Mouse (Mus musculus): Measurements from ENCODE around the gene Pfn3. TPM values are rescaled to one million over a fixed set of nuclear protein-coding genes. Genes with fewer than 3 reads are reported as not detected.

Pfn3 gene
- polyA plus RNA-seq, 1 experiment from 2014 or later: not detected

DNA sequence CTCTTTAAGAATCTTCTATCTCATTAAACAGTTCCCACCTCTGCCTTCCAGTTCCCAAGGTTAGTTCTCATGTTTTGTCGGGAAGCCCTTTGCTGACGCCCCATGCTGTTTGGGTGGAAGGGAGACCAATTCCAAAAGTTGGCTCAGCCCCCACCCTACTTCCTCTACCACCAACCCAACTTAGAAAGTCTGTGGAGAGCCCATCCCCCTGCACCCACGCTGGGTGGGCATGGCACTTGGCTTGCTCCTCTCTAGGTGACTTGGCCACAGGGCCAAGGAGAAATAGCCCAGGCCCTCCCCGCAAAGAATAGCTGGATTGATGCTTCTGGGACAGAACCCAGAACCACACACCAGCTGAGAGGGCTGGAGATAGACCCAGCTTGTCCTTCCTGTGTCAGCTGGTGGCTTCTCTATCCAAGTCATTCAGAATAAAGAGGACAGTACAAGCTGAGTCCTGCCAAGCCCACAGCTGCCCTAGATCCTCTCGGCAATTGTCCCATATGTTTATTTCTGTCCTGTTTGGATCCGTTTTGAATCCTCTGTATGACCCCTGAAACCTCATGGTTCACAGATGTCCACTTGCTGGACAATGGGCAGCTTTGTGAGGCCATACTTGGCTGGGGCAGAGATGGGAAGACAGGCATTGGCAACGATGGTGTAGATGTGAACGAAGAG is 43.9 kb downstream of the Pfn3 start:
- CTCF ChIA-PET: no interaction called here
- no peak for DNase-seq (ENCODE audit: low read depth, low spot score)
- in situ Hi-C loops (cut with MboI; ENCODE audit: low pct_unique_long_range_greater_than_20kb): loop anchor here (5.0 kb wide), 1 partner anchor 56 kb away; the partner anchor contains the start of gene F12
- POLR2A ChIA-PET: no interaction called here
- H3K27me3 ChIP-seq: peaks cover 55% of the 10 kb centered on the region
- ATAC-seq: no peak
- TF ChIP-seq CTCF (IDR thresholded peaks at IDR 0.05): no peak

DNA sequence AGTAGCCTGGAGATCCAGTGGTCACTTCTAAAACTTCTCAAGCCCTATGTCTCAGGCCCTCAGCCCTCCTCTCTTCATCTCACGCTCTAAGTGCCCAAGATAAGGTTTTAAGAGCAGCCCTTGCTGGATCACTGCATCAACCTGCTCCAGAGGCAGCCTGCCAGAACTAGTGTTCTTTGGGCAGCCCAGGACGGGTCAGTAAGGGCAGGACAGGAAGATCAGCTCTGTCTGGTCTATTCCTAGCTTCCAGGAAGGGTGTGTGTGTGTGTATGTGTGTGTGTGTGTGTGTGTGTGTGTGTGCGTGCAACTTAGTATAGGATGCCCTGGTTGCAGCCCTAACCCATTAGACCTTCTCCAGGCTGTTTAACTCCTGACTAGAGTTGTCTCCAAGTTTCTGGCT is 44.8 kb downstream of the Pfn3 start:
- H3K27me3 ChIP-seq: peaks cover 47% of the 10 kb centered on the region
- TF ChIP-seq CTCF (IDR thresholded peaks at IDR 0.05): no peak
- DNase-seq (ENCODE audit: low read depth, low spot score) (no peak), ATAC-seq (no peak)
- in situ Hi-C loops (cut with MboI; ENCODE audit: low pct_unique_long_range_greater_than_20kb): loop anchor here (5.0 kb wide), 1 partner anchor 57 kb away; the partner anchor contains the start of gene F12
- POLR2A ChIA-PET: no interaction called here
- CTCF ChIA-PET: no interaction called here

DNA sequence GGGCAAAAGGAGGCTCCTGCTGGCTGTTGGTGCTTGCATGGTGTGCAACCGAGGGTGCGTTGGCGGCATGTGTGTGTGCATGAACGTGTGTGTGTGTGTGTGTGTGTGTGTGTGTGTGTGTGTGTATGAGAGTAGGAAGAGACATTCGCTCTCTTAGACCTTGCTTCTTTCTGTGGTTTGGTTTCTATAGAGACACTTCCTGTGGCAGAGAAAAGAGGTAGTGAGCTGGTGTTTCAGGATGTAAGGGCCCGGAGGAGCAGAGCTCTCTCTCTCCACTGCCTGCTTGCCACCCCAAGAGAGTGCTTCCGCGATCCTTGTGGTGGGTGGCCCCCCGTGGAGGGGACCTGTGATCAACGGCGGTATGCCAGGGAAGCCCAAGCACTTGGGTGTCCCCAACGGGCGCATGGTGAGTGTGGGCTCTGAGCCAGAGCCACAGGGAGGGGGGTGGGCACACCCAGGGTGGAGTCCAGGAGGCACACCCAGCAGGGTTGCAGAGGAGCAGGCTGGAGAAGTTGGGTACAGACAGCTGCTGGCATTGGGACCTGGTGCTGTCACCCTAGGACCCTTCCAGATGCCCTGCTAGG is 45.4 kb downstream of the Pfn3 start, which contains the start of gene Rgs14:
Gene Rgs14, plus strand, starts transcription at position 202 of the 584 bp plus-strand sequence.
- ChIA-PET CTCF (no interaction called here), POLR2A (no interaction called here)
- DNase-seq (ENCODE audit: low read depth, low spot score): no peak
- ATAC-seq: no peak
- in situ Hi-C loops (cut with MboI; ENCODE audit: low pct_unique_long_range_greater_than_20kb): loop anchor here (5.0 kb wide), 1 partner anchor 58 kb away; the partner anchor contains the start of gene F12
- no peak for TF ChIP-seq CTCF (IDR thresholded peaks at IDR 0.05)
- peaks cover 41% of the 10 kb centered on the region for H3K27me3 ChIP-seq

DNA sequence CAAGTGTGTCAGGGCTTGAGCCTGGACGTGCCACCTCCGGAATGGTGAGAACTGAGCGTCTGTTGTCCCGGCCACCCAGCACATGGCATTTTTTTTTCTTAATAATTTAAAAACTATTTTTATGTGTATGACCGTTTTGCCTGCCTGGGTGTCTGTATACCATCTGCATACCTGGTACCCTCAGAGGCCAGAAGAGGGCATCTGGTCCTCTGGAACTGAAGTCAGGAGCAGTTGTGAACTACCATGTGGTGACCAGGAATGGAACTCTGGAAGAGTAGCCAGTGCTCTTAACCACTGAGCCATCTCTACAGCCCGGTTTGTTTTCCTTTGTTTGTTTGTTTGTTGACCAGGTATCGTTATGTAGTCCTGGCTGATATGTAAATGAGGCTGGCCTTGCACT is 46.6 kb downstream of the Pfn3 start:
- POLR2A ChIA-PET: no interaction called here
- ATAC-seq (no peak), DNase-seq (ENCODE audit: low read depth, low spot score) (no peak)
- H3K27me3 ChIP-seq: peaks cover 30% of the 10 kb centered on the region
- TF ChIP-seq CTCF (IDR thresholded peaks at IDR 0.05): no peak
- in situ Hi-C loops (cut with MboI; ENCODE audit: low pct_unique_long_range_greater_than_20kb): no loop called here
- CTCF ChIA-PET: no interaction called here

Other genes starting within 250 kb of the Pfn3 start
- gene Nsd1, start 205.4 kb downstream of the Pfn3 start, polyA plus RNA-seq (2021): 15.1 TPM
- 300 TPM for gene Prelid1, start 94.7 kb downstream of the Pfn3 start, polyA plus RNA-seq (2021)
- 94.0 TPM for gene Rab24, start 93.3 kb downstream of the Pfn3 start, polyA plus RNA-seq (2021)
- 14.8 TPM for gene Mxd3, start 85.4 kb downstream of the Pfn3 start, polyA plus RNA-seq (2021)
- gene Lman2, start 52.4 kb downstream of the Pfn3 start, polyA plus RNA-seq (2021): 145 TPM
- 0.54 TPM for gene Rgs14, start 45.5 kb downstream of the Pfn3 start, polyA plus RNA-seq (2021)
- gene Slc34a1, start 17.0 kb downstream of the Pfn3 start, polyA plus RNA-seq (2021): not detected
- gene F12, start 11.6 kb upstream of the Pfn3 start, polyA plus RNA-seq (2021): not detected
- gene Grk6, start 29.8 kb upstream of the Pfn3 start, polyA plus RNA-seq (2021): 54.6 TPM
- gene Prr7, start 49.0 kb upstream of the Pfn3 start, polyA plus RNA-seq (2021): 11.7 TPM
- gene Dbn1, start 72.9 kb upstream of the Pfn3 start, polyA plus RNA-seq (2021): 158 TPM
- gene Pdlim7, start 98.4 kb upstream of the Pfn3 start, polyA plus RNA-seq (2021): 129 TPM
- gene Dok3, start 114.1 kb upstream of the Pfn3 start, polyA plus RNA-seq (2021): 1.5 TPM
- gene Ddx41, start 121.4 kb upstream of the Pfn3 start, polyA plus RNA-seq (2021): 73.0 TPM
- gene Fam193b, start 155.9 kb upstream of the Pfn3 start, polyA plus RNA-seq (2021): 66.5 TPM
- gene Tmed9, start 158.5 kb upstream of the Pfn3 start, polyA plus RNA-seq (2021): 350 TPM
- gene B4galt7, start 184.7 kb upstream of the Pfn3 start, polyA plus RNA-seq (2021): 26.2 TPM
- gene Caml, start 207.8 kb upstream of the Pfn3 start, polyA plus RNA-seq (2021): 53.4 TPM
- 57.1 TPM for gene Ddx46, start 219.8 kb upstream of the Pfn3 start, polyA plus RNA-seq (2021)

Measured in Patski (cell line).